Mouse (Mus musculus) midbrain, embryonic 11.5 days (tissue): Measurements from ENCODE around the gene Pdk1. TPM values are rescaled to one million over a fixed set of nuclear protein-coding genes. Genes with fewer than 3 reads are reported as not detected.

ENCODE experiments used
- ATAC-seq: fragments of 200-750 bp; cut with Nextera tagmentation; 2 replicates; pipeline ENCODE4 v1.8.0; 2017; ENCODE audit warnings: moderate TSS enrichment, moderate library complexity; ENCODE audit not compliant: low FRiP score
- DNase-seq: peaks from one replicate; pipeline ENCODE4 v3.0.0; 2015; ENCODE audit warnings: low spot score; ENCODE audit errors: missing footprints
- H3K27ac ChIP-seq: fragments of 300-500 bp; sonication (generic); 2 replicates; pipeline ENCODE4 v1.5.1; 2014; ENCODE audit warnings: low read depth, low read length
- H3K27me3 ChIP-seq: fragments of 300-500 bp; sonication (generic); 2 replicates; pipeline ENCODE4 v1.6.1; 2014; ENCODE audit warnings: mild to moderate bottlenecking, low read length, moderate library complexity, mixed read lengths; ENCODE audit not compliant: control insufficient read depth, insufficient read depth
- H3K36me3 ChIP-seq: fragments of 300-500 bp; sonication (generic); 2 replicates; pipeline ENCODE4 v1.6.1; 2014; ENCODE audit warnings: mild to moderate bottlenecking, low read length, moderate library complexity, mixed read lengths; ENCODE audit not compliant: control insufficient read depth, insufficient read depth
- H3K4me1 ChIP-seq: fragments of 300-500 bp; sonication (generic); 2 replicates; pipeline ENCODE4 v1.6.1; 2014; ENCODE audit warnings: low read length; ENCODE audit not compliant: control insufficient read depth, insufficient read depth
- H3K4me2 ChIP-seq: fragments of 300-500 bp; sonication (generic); 2 replicates; pipeline ENCODE4 v1.6.1; 2014; ENCODE audit warnings: mild to moderate bottlenecking, moderate library complexity
- H3K4me3 ChIP-seq: fragments of 300-500 bp; sonication (generic); 2 replicates; pipeline ENCODE4 v1.5.1; 2014; ENCODE audit warnings: low read depth, low read length
- H3K9ac ChIP-seq: fragments of 300-500 bp; sonication (generic); 2 replicates; pipeline ENCODE4 v1.6.1; 2014; ENCODE audit warnings: low read length
- H3K9me3 ChIP-seq: fragments of 300-500 bp; sonication (generic); 2 replicates; pipeline ENCODE4 v1.6.1; 2016; ENCODE audit warnings: low read length; ENCODE audit not compliant: control insufficient read depth
- WGBS: fragments of 180-500 bp; shearing (Covaris S2); extraction: QIAGEN DNeasy Blood & Tissue Kit; methylation state at CpG from one replicate; pipeline ENCODE4 v1.1.7; 2014; 5-methylcytosine and 5-hydroxymethylcytosine counted together
- polyA plus RNA-seq: library from polyadenylated mRNA; unstranded; fragments of >200 nt; fragmentation: Nextera tagmentation; extraction: Ambion mirVana; gene quantifications from 2 replicates; pipeline ENCODE4 v1.2.1, GENCODE M21; 2014

Pdk1 gene
- polyA plus RNA-seq, 1 experiment from 2014 or later = 31.4 TPM

GRCm38 (mm10) chr2:71878943-71879342 is 5.9 kb downstream of the Pdk1 start:
- ATAC-seq (no peak), DNase-seq (no peak)
- no peak overlapping the region for H3K4me3 ChIP-seq
- H3K4me1 ChIP-seq = no peaks in the 10 kb centered on the region
- H3K9me3 ChIP-seq = no peaks in the 10 kb centered on the region
- no peaks in the 10 kb centered on the region for H3K27me3 ChIP-seq
- no peak overlapping the region for H3K4me2 ChIP-seq
- no peaks in the 10 kb centered on the region for H3K36me3 ChIP-seq
- no peak overlapping the region for H3K27ac ChIP-seq
- H3K9ac ChIP-seq = no peak overlapping the region

DNA sequence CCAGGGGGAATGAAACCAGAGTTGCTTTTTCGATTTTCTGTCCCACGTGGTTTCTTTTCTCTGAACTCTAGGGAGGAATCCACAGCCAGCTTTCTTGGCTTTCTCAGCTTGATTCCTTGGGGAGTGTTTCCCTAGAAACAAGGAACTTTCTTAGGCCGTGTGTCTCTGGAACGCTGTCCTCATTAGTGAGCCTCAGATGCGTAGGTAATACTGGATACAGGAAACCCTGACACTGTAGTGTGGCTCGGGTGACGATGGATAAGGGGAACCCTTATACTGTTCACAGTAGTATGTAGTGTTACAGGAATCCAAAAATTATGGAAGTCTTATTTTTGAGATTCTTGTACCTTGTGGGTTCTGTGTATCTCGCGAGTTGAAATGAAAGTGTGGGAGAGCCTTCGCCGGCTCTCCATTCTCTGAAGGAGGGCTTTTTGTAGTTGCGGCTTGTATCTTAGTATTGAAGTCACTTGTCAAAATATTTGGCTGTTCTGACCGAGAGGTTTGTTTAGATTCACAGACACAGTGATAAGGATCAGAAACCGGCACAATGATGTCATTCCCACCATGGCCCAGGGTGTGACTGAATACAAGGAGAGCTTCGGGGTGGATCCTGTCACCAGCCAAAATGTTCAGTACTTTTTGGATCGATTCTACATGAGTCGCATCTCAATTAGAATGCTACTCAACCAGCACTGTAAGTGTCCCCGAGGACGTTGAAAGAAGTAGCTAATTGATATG is 10.1 kb downstream of the Pdk1 start:
- H3K4me2 ChIP-seq = no peak overlapping the region
- ATAC-seq = no peak
- H3K9ac ChIP-seq = no peak overlapping the region
- H3K36me3 ChIP-seq = no peaks in the 10 kb centered on the region
- H3K4me1 ChIP-seq = no peaks in the 10 kb centered on the region
- H3K27me3 ChIP-seq = no peaks in the 10 kb centered on the region
- H3K4me3 ChIP-seq = no peak overlapping the region
- no peak overlapping the region for H3K27ac ChIP-seq
- H3K9me3 ChIP-seq = no peaks in the 10 kb centered on the region
- no peak for DNase-seq
- WGBS = 90% methylated on average over 19 of the region's 19 CpGs

DNA sequence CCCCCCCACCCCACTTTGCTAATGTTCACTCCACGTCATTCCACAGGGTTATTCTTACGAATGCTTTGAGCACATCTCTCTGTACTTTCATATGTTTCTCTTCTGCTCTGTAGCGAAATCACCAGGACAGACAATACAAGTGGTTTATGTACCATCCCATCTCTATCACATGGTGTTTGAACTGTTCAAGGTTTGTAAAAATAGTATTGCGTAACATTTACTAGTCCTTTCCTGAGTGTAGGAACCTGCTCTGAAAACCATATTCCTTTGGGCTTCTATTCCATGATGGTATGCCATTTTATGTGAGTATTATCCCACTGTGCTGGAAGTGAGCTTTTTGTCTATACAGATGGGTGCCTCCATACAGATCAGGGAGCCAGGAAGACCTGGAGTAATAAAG is 14.2 kb downstream of the Pdk1 start:
- H3K27ac ChIP-seq = no peak overlapping the region
- H3K4me3 ChIP-seq = no peak overlapping the region
- no peaks in the 10 kb centered on the region for H3K9me3 ChIP-seq
- H3K9ac ChIP-seq = no peak overlapping the region
- 97% methylated on average over 4 of the region's 4 CpGs for WGBS
- DNase-seq = no peak
- no peaks in the 10 kb centered on the region for H3K36me3 ChIP-seq
- no peak overlapping the region for H3K4me2 ChIP-seq
- ATAC-seq = no peak
- no peaks in the 10 kb centered on the region for H3K27me3 ChIP-seq
- no peaks in the 10 kb centered on the region for H3K4me1 ChIP-seq

DNA sequence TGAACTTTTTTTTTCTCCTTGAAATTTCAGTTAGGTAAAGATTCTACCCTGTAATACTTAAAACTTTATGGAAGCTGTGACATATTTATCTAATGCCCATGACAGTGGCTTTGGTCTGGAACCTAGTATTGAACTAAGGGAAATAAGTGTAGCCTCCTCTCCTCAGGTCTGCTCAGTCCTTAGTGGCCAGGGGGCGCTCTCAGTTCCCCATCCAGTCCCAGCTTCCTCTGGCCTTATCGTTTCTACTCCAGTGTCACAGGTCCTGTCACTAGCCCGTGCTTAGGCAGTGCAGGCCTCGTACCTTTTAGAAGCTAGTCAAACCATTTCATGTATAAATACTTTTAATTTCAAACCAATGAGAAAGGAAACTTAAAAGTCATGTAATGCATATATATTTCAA is 15.4 kb downstream of the Pdk1 start:
- Histone ChIP-seq H3K4me2 (no peak overlapping the region), H3K4me3 (no peak overlapping the region), H3K27ac (no peak overlapping the region), H3K36me3 (peaks cover 3% of the 10 kb centered on the region; the same call in 1 of the 2 replicates), H3K9ac (no peak overlapping the region), H3K4me1 (no peaks in the 10 kb centered on the region), H3K9me3 (no peaks in the 10 kb centered on the region), H3K27me3 (no peaks in the 10 kb centered on the region)
- 78% methylated on average over 4 of the region's 4 CpGs for WGBS
- DNase-seq = no peak
- ATAC-seq = no peak

GRCm38 (mm10) chr2:71891536-71891935 is 18.5 kb downstream of the Pdk1 start:
- Histone ChIP-seq H3K4me2 (no peak overlapping the region), H3K9ac (no peak overlapping the region), H3K36me3 (peaks cover 3% of the 10 kb centered on the region; the same call in 1 of the 2 replicates)

GRCm38 (mm10) chr2:71892741-71893349 is 19.8 kb downstream of the Pdk1 start:
- DNase-seq = no peak
- peaks cover 5% of the 10 kb centered on the region; the same call in 1 of the 2 replicates for H3K4me1 ChIP-seq
- H3K9me3 ChIP-seq = no peaks in the 10 kb centered on the region
- H3K27me3 ChIP-seq = no peaks in the 10 kb centered on the region
- H3K9ac ChIP-seq = no peak overlapping the region
- H3K36me3 ChIP-seq = peaks cover 3% of the 10 kb centered on the region; the same call in 1 of the 2 replicates
- no peak overlapping the region for H3K27ac ChIP-seq
- no peak for ATAC-seq
- 92% methylated on average over 7 of the region's 7 CpGs for whole genome bisulfite sequencing
- no peak overlapping the region for H3K4me2 ChIP-seq
- no peak overlapping the region for H3K4me3 ChIP-seq

More at GRCm38 (mm10) chr2:71891536-71891935, 18.5 kb downstream of the Pdk1 start:
- Histone ChIP-seq H3K27me3 (no peaks in the 10 kb centered on the region), H3K27ac (no peak overlapping the region), H3K4me3 (no peak overlapping the region), H3K4me1 (no peaks in the 10 kb centered on the region), H3K9me3 (no peaks in the 10 kb centered on the region)
- DNase-seq (no peak), ATAC-seq (no peak)
- WGBS = 91% methylated on average over 2 of the region's 2 CpGs

GRCm38 (mm10) chr2:71895596-71896286 is 22.7 kb downstream of the Pdk1 start:
- no peak overlapping the region for H3K4me3 ChIP-seq
- H3K9ac ChIP-seq = no peak overlapping the region
- no peak for DNase-seq
- no peak for ATAC-seq
- no peaks in the 10 kb centered on the region for H3K27me3 ChIP-seq
- H3K36me3 ChIP-seq = peaks cover 3% of the 10 kb centered on the region; the same call in 1 of the 2 replicates
- H3K4me1 ChIP-seq = peaks cover 5% of the 10 kb centered on the region; the same call in 1 of the 2 replicates
- H3K27ac ChIP-seq = no peak overlapping the region
- 92% methylated on average over 13 of the region's 13 CpGs for WGBS
- H3K4me2 ChIP-seq = no peak overlapping the region
- no peaks in the 10 kb centered on the region for H3K9me3 ChIP-seq

DNA sequence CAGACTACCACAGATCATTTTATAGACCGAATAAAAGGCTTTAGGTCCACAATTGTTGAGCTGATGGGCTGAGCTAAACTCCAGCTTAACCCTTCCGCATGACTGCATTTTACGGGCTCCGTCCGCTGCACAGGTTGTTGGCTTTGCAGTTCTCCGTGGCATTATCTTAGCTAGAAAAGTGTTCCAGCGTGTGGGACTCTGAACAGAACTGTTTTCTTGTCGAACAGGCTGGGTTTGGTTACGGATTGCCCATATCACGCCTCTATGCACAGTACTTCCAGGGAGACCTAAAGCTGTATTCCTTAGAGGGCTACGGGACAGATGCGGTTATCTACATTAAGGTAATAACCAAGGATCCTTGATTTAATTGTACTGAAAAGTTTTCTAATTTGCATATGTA is 24.4 kb downstream of the Pdk1 start:
- no peak overlapping the region for H3K4me3 ChIP-seq
- H3K9me3 ChIP-seq = no peaks in the 10 kb centered on the region
- WGBS = 55% methylated on average over 12 of the region's 12 CpGs
- H3K27ac ChIP-seq = no peak overlapping the region
- H3K36me3 ChIP-seq = peaks cover 3% of the 10 kb centered on the region; the same call in 1 of the 2 replicates
- ATAC-seq (no peak), DNase-seq (no peak)
- H3K27me3 ChIP-seq = no peaks in the 10 kb centered on the region
- peaks cover 5% of the 10 kb centered on the region; the same call in 1 of the 2 replicates for H3K4me1 ChIP-seq
- H3K4me2 ChIP-seq = no peak overlapping the region
- no peak overlapping the region for H3K9ac ChIP-seq

DNA sequence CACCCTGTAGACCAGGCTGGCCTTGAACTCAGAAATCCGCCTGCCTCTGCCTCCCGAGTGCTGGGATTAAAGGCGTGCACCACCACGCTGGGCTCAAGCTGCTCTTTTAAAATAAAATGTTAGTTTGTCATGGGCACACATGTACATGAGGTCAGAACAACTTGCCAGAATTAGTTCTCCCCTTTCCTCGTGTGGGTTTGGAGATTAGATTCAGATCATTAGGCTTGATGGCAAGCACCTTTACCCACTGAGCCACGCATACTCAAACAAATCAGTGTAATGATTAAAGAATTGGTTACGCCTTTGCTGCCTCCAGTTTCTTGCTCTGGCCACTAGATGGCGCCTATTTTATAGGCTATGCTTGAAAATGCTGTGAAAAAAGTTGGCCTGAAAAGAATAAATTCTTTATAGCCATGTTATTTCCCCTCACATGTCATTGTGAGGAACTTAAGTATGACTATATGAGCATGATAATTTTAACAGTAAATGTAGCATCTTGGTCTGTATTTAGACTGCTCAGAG is 25.4 kb downstream of the Pdk1 start:
- H3K27ac ChIP-seq = no peak overlapping the region
- H3K36me3 ChIP-seq = no peaks in the 10 kb centered on the region
- ATAC-seq = no peak
- DNase-seq = peak; percentile 91
- H3K9me3 ChIP-seq = no peaks in the 10 kb centered on the region
- no peak overlapping the region for H3K4me2 ChIP-seq
- no peak overlapping the region for H3K4me3 ChIP-seq
- no peaks in the 10 kb centered on the region for H3K27me3 ChIP-seq
- WGBS = 61% methylated on average over 8 of the region's 8 CpGs
- no peak overlapping the region for H3K9ac ChIP-seq
- H3K4me1 ChIP-seq = peaks cover 5% of the 10 kb centered on the region; the same call in 1 of the 2 replicates
